Mouse (Mus musculus) heart, embryonic 15.5 days (tissue): ENCODE results near the gene Hspbp1. TPM values are rescaled to one million over a fixed set of nuclear protein-coding genes. Genes with fewer than 3 reads are reported as not detected.

Source experiments
- ATAC-seq: fragments of 200-750 bp; cut with Nextera tagmentation; replicated peaks from 2 replicates; pipeline ENCODE4 v1.8.0; 2017; ENCODE audit warnings: low read depth, moderate TSS enrichment; ENCODE audit not compliant: insufficient number of reproducible peaks, insufficient read depth, low FRiP score
- H3K27ac ChIP-seq: fragments of 300-500 bp; sonication (generic); 2 replicates; pipeline ENCODE4 v1.5.1; 2015; ENCODE audit warnings: mild to moderate bottlenecking, inconsistent platforms
- H3K27me3 ChIP-seq: fragments of 300-500 bp; sonication (generic); 2 replicates; pipeline ENCODE4 v1.6.1; 2015; ENCODE audit warnings: inconsistent platforms
- H3K36me3 ChIP-seq: fragments of 300-500 bp; sonication (generic); 2 replicates; pipeline ENCODE4 v1.6.1; 2015; ENCODE audit warnings: mild to moderate bottlenecking, inconsistent platforms
- H3K4me1 ChIP-seq: fragments of 300-500 bp; sonication (generic); replicated peaks from 2 replicates; pipeline ENCODE4 v1.6.1; 2015; ENCODE audit warnings: inconsistent platforms
- H3K4me2 ChIP-seq: fragments of 300-500 bp; sonication (generic); 2 replicates; pipeline ENCODE4 v1.6.1; 2015; ENCODE audit warnings: inconsistent platforms, mild to moderate bottlenecking, moderate library complexity
- H3K4me3 ChIP-seq: fragments of 300-500 bp; sonication (generic); 2 replicates; pipeline ENCODE4 v1.5.1; 2015; ENCODE audit warnings: mild to moderate bottlenecking, inconsistent platforms
- H3K9ac ChIP-seq: fragments of 300-500 bp; sonication (generic); 2 replicates; pipeline ENCODE4 v1.6.1; 2015; ENCODE audit warnings: mild to moderate bottlenecking, inconsistent platforms
- H3K9me3 ChIP-seq: fragments of 300-500 bp; sonication (generic); replicated peaks from 2 replicates; pipeline ENCODE4 v1.6.1; 2016; ENCODE audit warnings: inconsistent platforms
- WGBS: fragments of 180-500 bp; shearing (Covaris S2); methylation state at CpG from one replicate; pipeline ENCODE4 v1.1.7; 2015; ENCODE audit warnings: mixed read lengths; 5-methylcytosine and 5-hydroxymethylcytosine counted together
- polyA plus RNA-seq: library from polyadenylated mRNA; unstranded; fragments of >200 nt; fragmentation: Nextera tagmentation; extraction: Ambion mirVana; gene quantifications from 2 replicates; pipeline ENCODE4 v1.2.1, GENCODE M21; 2015

Gene Hspbp1
- polyA plus RNA-seq, 1 experiment from 2014 or later: 71.7 TPM

GRCm38 (mm10) chr7:4693004-4693403 is 8.1 kb upstream of the Hspbp1 start:
- no peak for ATAC-seq
- Histone ChIP-seq H3K4me1 (peaks cover 15% of the 10 kb centered on the region), H3K4me2 (no peak overlapping the region), H3K9ac (no peak overlapping the region), H3K4me3 (no peak overlapping the region), H3K36me3 (peaks cover 6% of the 10 kb centered on the region; the same call in 1 of the 2 replicates), H3K9me3 (no peaks in the 10 kb centered on the region), H3K27me3 (no peaks in the 10 kb centered on the region), H3K27ac (no peak overlapping the region)
- WGBS: 68% methylated on average over 6 of the region's 6 CpGs

GRCm38 (mm10) chr7:4690951-4691653 is 6.2 kb upstream of the Hspbp1 start:
- Histone ChIP-seq H3K9ac (peak overlapping the region; percentile 84), H3K4me2 (peak overlapping the region; percentile 87), H3K9me3 (no peaks in the 10 kb centered on the region), H3K27ac (peak overlapping the region; percentile 73), H3K27me3 (no peaks in the 10 kb centered on the region), H3K4me3 (peak overlapping the region; percentile 68), H3K4me1 (peaks cover 15% of the 10 kb centered on the region), H3K36me3 (peaks cover 4% of the 10 kb centered on the region; the same call in 1 of the 2 replicates)
- peak; percentile 21; the same call in 1 of the 2 replicates for ATAC-seq
- 8% methylated on average over 24 of the region's 35 CpGs for WGBS

GRCm38 (mm10) chr7:4690387-4690786 is 5.5 kb upstream of the Hspbp1 start, which contains the start of gene Brsk1:
Gene Brsk1 (plus strand): TSS chr7:4690604.
- Histone ChIP-seq H3K27me3 (no peaks in the 10 kb centered on the region), H3K9ac (peak within 1 kb of the TSS; percentile 84), H3K27ac (peak within 1 kb of the TSS; percentile 73), H3K4me3 (peak within 1 kb of the TSS; percentile 68), H3K36me3 (peaks cover 4% of the 10 kb centered on the region; the same call in 1 of the 2 replicates), H3K9me3 (no peaks in the 10 kb centered on the region), H3K4me2 (peak within 1 kb of the TSS; percentile 87), H3K4me1 (peaks cover 15% of the 10 kb centered on the region)
- ATAC-seq: peak; percentile 63
- 2% methylated on average over 5 of the region's 18 CpGs for WGBS

GRCm38 (mm10) chr7:4684203-4684602 is 665 bp downstream of the Hspbp1 start:
- H3K4me2 ChIP-seq: peak overlapping the region; percentile 90
- 1% methylated on average over 13 of the region's 13 CpGs for WGBS
- H3K27ac ChIP-seq: peak overlapping the region; percentile 79
- no peak for ATAC-seq
- peak overlapping the region; percentile 83 for H3K4me3 ChIP-seq
- no peaks in the 10 kb centered on the region for H3K27me3 ChIP-seq
- no peaks in the 10 kb centered on the region for H3K9me3 ChIP-seq
- peak overlapping the region; percentile 57 for H3K9ac ChIP-seq
- H3K36me3 ChIP-seq: peaks cover 26% of the 10 kb centered on the region
- H3K4me1 ChIP-seq: peaks cover 7% of the 10 kb centered on the region

GRCm38 (mm10) chr7:4683307-4683706 is 1.6 kb downstream of the Hspbp1 start:
- Histone ChIP-seq H3K9ac (no peak overlapping the region), H3K4me2 (no peak overlapping the region), H3K4me3 (no peak overlapping the region), H3K27ac (no peak overlapping the region), H3K36me3 (peaks cover 30% of the 10 kb centered on the region), H3K4me1 (peaks cover 7% of the 10 kb centered on the region), H3K9me3 (no peaks in the 10 kb centered on the region), H3K27me3 (no peaks in the 10 kb centered on the region)
- no peak for ATAC-seq
- 83% methylated on average over 5 of the region's 5 CpGs for WGBS

GRCm38 (mm10) chr7:4675200-4675599 is 9.7 kb downstream of the Hspbp1 start:
- H3K4me1 ChIP-seq: peaks cover 8% of the 10 kb centered on the region
- no peaks in the 10 kb centered on the region for H3K9me3 ChIP-seq
- H3K27me3 ChIP-seq: no peaks in the 10 kb centered on the region
- no peak overlapping the region for H3K9ac ChIP-seq
- H3K27ac ChIP-seq: no peak overlapping the region
- WGBS: 73% methylated on average over 7 of the region's 7 CpGs
- H3K4me3 ChIP-seq: no peak overlapping the region
- H3K4me2 ChIP-seq: no peak overlapping the region
- H3K36me3 ChIP-seq: peaks cover 28% of the 10 kb centered on the region
- ATAC-seq: no peak

GRCm38 (mm10) chr7:4674114-4674731 is 10.6 kb downstream of the Hspbp1 start:
- H3K36me3 ChIP-seq: peaks cover 22% of the 10 kb centered on the region
- ATAC-seq: no peak

GRCm38 (mm10) chr7:4671956-4672355 is 12.9 kb downstream of the Hspbp1 start:
- peaks cover 29% of the 10 kb centered on the region for H3K36me3 ChIP-seq
- peak; percentile 74; the same call in 1 of the 2 replicates for ATAC-seq
- 68% methylated on average over 4 of the region's 4 CpGs for WGBS

More at GRCm38 (mm10) chr7:4674114-4674731, 10.6 kb downstream of the Hspbp1 start:
- no peaks in the 10 kb centered on the region for H3K9me3 ChIP-seq
- WGBS: 89% methylated on average over 12 of the region's 12 CpGs
- no peak overlapping the region for H3K4me3 ChIP-seq
- H3K27me3 ChIP-seq: no peaks in the 10 kb centered on the region
- no peak overlapping the region for H3K9ac ChIP-seq
- no peak overlapping the region for H3K4me2 ChIP-seq
- peaks cover 8% of the 10 kb centered on the region for H3K4me1 ChIP-seq
- H3K27ac ChIP-seq: no peak overlapping the region

GRCm38 (mm10) chr7:4670655-4671255 is 14.1 kb downstream of the Hspbp1 start:
- Histone ChIP-seq H3K9ac (no peak overlapping the region), H3K27me3 (no peaks in the 10 kb centered on the region), H3K4me1 (peaks cover 8% of the 10 kb centered on the region), H3K4me2 (no peak overlapping the region), H3K36me3 (peaks cover 37% of the 10 kb centered on the region), H3K4me3 (no peak overlapping the region), H3K9me3 (no peaks in the 10 kb centered on the region), H3K27ac (no peak overlapping the region)
- 84% methylated on average over 8 of the region's 8 CpGs for WGBS
- no peak for ATAC-seq

More at GRCm38 (mm10) chr7:4671956-4672355, 12.9 kb downstream of the Hspbp1 start:
- Histone ChIP-seq H3K9me3 (no peaks in the 10 kb centered on the region), H3K4me3 (no peak overlapping the region), H3K9ac (no peak overlapping the region), H3K4me2 (no peak overlapping the region), H3K27ac (peak overlapping the region; percentile 74), H3K4me1 (peaks cover 8% of the 10 kb centered on the region), H3K27me3 (no peaks in the 10 kb centered on the region)

GRCm38 (mm10) chr7:4669156-4669555 is 15.7 kb downstream of the Hspbp1 start:
- H3K27me3 ChIP-seq: no peaks in the 10 kb centered on the region
- no peak overlapping the region for H3K4me3 ChIP-seq
- H3K36me3 ChIP-seq: peaks cover 44% of the 10 kb centered on the region
- WGBS: 91% methylated on average over 9 of the region's 9 CpGs
- H3K9me3 ChIP-seq: no peaks in the 10 kb centered on the region
- H3K4me2 ChIP-seq: no peak overlapping the region
- H3K27ac ChIP-seq: no peak overlapping the region
- H3K9ac ChIP-seq: no peak overlapping the region
- no peak for ATAC-seq
- H3K4me1 ChIP-seq: peaks cover 8% of the 10 kb centered on the region

GRCm38 (mm10) chr7:4668506-4668905 is 16.4 kb downstream of the Hspbp1 start:
- H3K27me3 ChIP-seq: no peaks in the 10 kb centered on the region
- 92% methylated on average over 8 of the region's 8 CpGs for WGBS
- no peak overlapping the region for H3K27ac ChIP-seq
- peaks cover 47% of the 10 kb centered on the region for H3K36me3 ChIP-seq
- no peaks in the 10 kb centered on the region for H3K9me3 ChIP-seq
- H3K9ac ChIP-seq: no peak overlapping the region
- ATAC-seq: no peak
- H3K4me3 ChIP-seq: no peak overlapping the region
- H3K4me2 ChIP-seq: no peak overlapping the region
- peaks cover 8% of the 10 kb centered on the region for H3K4me1 ChIP-seq
